In genomic region chr4:41716834-41717233, GRCm38 (mm10) we compare ENCODE assay signal across 30 mouse cellular contexts. TPM values are rescaled to one million over a fixed set of nuclear protein-coding genes. Genes with fewer than 3 reads are reported as not detected.
A peak's percentile ranks its signal among the peaks of the same experiment; 100 is the strongest.
DNase-seq lines count a peak whose midpoint lies in the region; ATAC-seq lines count a peak whose summit lies in the region.
"Had no signal": no experiment of that assay in that cellular context is flagged by ENCODE, and none has a peak within 500 bp of the region (broad histone marks: within the 10 kb centered on the region; RNA-seq: fewer than 3 reads in every experiment).

No protein-coding gene starts in this region.

- no peak overlapping the region for H3K4me2 ChIP-seq in neural tube, embryonic 13.5 days
- no peak overlapping the region for H3K4me2 ChIP-seq in neural tube, embryonic 15.5 days
- no peak overlapping the region for H3K4me2 ChIP-seq in embryonic facial prominence, embryonic 12.5 days (replicated peaks)
- H3K4me2 ChIP-seq: heart, embryonic 15.5 days; hindbrain, embryonic 15.5 days; intestine, embryonic 15.5 days; liver, embryonic 11.5 days; lung, embryonic 15.5 days; midbrain, embryonic 15.5 days had no signal

- peaks cover 49% of the 10 kb centered on the region for H3K36me3 ChIP-seq in neural tube, embryonic 13.5 days
- H3K36me3 ChIP-seq in neural tube, embryonic 15.5 days = peaks cover 40% of the 10 kb centered on the region
- peaks cover 37% of the 10 kb centered on the region for H3K36me3 ChIP-seq in embryonic facial prominence, embryonic 12.5 days
- H3K36me3 ChIP-seq in limb, embryonic 10.5 days = peaks cover 47% of the 10 kb centered on the region

- no peaks in the 10 kb centered on the region for H3K27me3 ChIP-seq in neural tube, embryonic 13.5 days
- H3K27me3 ChIP-seq in neural tube, embryonic 15.5 days (replicated peaks) = no peaks in the 10 kb centered on the region
- no peaks in the 10 kb centered on the region for H3K27me3 ChIP-seq in embryonic facial prominence, embryonic 12.5 days
- 0 out of 2 replicates have a peak, but pooled peaks cover 5% of the 10 kb centered on the region for H3K27me3 ChIP-seq in limb, embryonic 10.5 days (ENCODE audit: low read depth, poor library complexity, severe bottlenecking)
- H3K27me3 ChIP-seq: heart, embryonic 15.5 days; hindbrain, embryonic 15.5 days; intestine, embryonic 15.5 days; lung, embryonic 15.5 days; midbrain, embryonic 15.5 days had no signal

- no peak overlapping the region for H3K4me3 ChIP-seq in neural tube, embryonic 13.5 days
- H3K4me3 ChIP-seq in neural tube, embryonic 15.5 days (replicated peaks) = no peak overlapping the region
- no peak overlapping the region for H3K4me3 ChIP-seq in embryonic facial prominence, embryonic 12.5 days
- H3K4me3 ChIP-seq in limb, embryonic 10.5 days = no peak overlapping the region
- H3K4me3 ChIP-seq: heart, embryonic 10.5 days; heart, embryonic 15.5 days; hindbrain, embryonic 15.5 days; intestine, embryonic 15.5 days; layer of hippocampus, adult 2 months; lung, embryonic 15.5 days; midbrain, embryonic 15.5 days had no signal

- no peak for DNase-seq in limb, embryonic 10.5 days (ENCODE audit: low spot score)
- DNase-seq in lung, postnatal 36 days = no peak
- DNase-seq in embryo, embryonic 11 days = no peak
- DNase-seq in frontal cortex, postnatal 36 days (ENCODE audit: low spot score in 2 of 2) = no peak
- DNase-seq: adrenal gland, adult 2 months; adrenal gland, postnatal 36 days; B cell, adult 2 months; cerebellum, adult 18-20 months; gastrocnemius, postnatal 25 days; heart, adult 11 months; heart, postnatal 36 days; kidney, adult 2 months; kidney, postnatal 36 days had no signal

- H3K4me1 ChIP-seq in neural tube, embryonic 13.5 days (replicated peaks) = peaks cover 43% of the 10 kb centered on the region
- H3K4me1 ChIP-seq in neural tube, embryonic 15.5 days = peaks cover 46% of the 10 kb centered on the region
- peaks cover 30% of the 10 kb centered on the region for H3K4me1 ChIP-seq in embryonic facial prominence, embryonic 12.5 days
- peaks cover 44% of the 10 kb centered on the region for H3K4me1 ChIP-seq in limb, embryonic 10.5 days

- H3K9me3 ChIP-seq in neural tube, embryonic 13.5 days = no peaks in the 10 kb centered on the region
- H3K9me3 ChIP-seq in neural tube, embryonic 15.5 days (replicated peaks) = no peaks in the 10 kb centered on the region
- no peaks in the 10 kb centered on the region for H3K9me3 ChIP-seq in embryonic facial prominence, embryonic 12.5 days
- H3K9me3 ChIP-seq in limb, embryonic 10.5 days (replicated peaks) = no peaks in the 10 kb centered on the region
- H3K9me3 ChIP-seq: heart, embryonic 10.5 days; heart, embryonic 15.5 days; hindbrain, embryonic 15.5 days; intestine, embryonic 15.5 days; lung, embryonic 15.5 days; midbrain, embryonic 15.5 days had no signal

- H3K27ac ChIP-seq in neural tube, embryonic 13.5 days (replicated peaks) = peak overlapping the region; percentile 65; the same call in 1 of the 2 replicates
- no peak overlapping the region for H3K27ac ChIP-seq in neural tube, embryonic 15.5 days (replicated peaks)
- H3K27ac ChIP-seq in embryonic facial prominence, embryonic 12.5 days = peak overlapping the region; percentile 71; the same call in 1 of the 2 replicates
- H3K27ac ChIP-seq in limb, embryonic 10.5 days = peak overlapping the region; percentile 7
- H3K27ac ChIP-seq: heart, embryonic 10.5 days; heart, embryonic 15.5 days; hindbrain, embryonic 15.5 days; intestine, embryonic 15.5 days; layer of hippocampus, adult 2 months; lung, embryonic 15.5 days; midbrain, embryonic 15.5 days had no signal

- no peak for ATAC-seq in neural tube, embryonic 13.5 days (ENCODE audit: low read depth)
- no peak for ATAC-seq in neural tube, embryonic 15.5 days (ENCODE audit: low FRiP score)
- ATAC-seq in embryonic facial prominence, embryonic 12.5 days (ENCODE audit: insufficient number of reproducible peaks, insufficient read depth, low FRiP score, low TSS enrichment) = peak; percentile 2; the same call in 1 of the 2 replicates
- ATAC-seq: activated CD4-positive, CD25-positive, alpha-beta regulatory T cell, adult 4 months; forebrain, embryonic 14.5 days; intestine, embryonic 15.5 days; midbrain, embryonic 15.5 days had no signal

- 68% methylated on average over 6 of the region's 6 CpGs for WGBS in neural tube, embryonic 13.5 days
- WGBS in neural tube, embryonic 15.5 days = 72% methylated on average over 6 of the region's 6 CpGs
- 30% methylated on average over 6 of the region's 6 CpGs for WGBS in embryonic facial prominence, embryonic 12.5 days
- 31% methylated on average over 6 of the region's 6 CpGs for WGBS in limb, embryonic 10.5 days

- peak overlapping the region; percentile 41; the same call in 1 of the 2 replicates for H3K9ac ChIP-seq in neural tube, embryonic 13.5 days
- H3K9ac ChIP-seq in neural tube, embryonic 15.5 days (replicated peaks) = no peak overlapping the region
- H3K9ac ChIP-seq in embryonic facial prominence, embryonic 12.5 days = peak overlapping the region; percentile 6; the same call in 1 of the 2 replicates
- H3K9ac ChIP-seq: heart, embryonic 15.5 days; hindbrain, embryonic 15.5 days; intestine, embryonic 15.5 days; lung, embryonic 15.5 days; midbrain, embryonic 15.5 days had no signal

RNA-seq across cellular contexts. Expression of gene Rpp25l, which starts 3.5 kb away (rescaled TPM):
- 62.6 and 63.4 TPM in 2 replicates for polyA plus RNA-seq in neural tube, embryonic 13.5 days (2015; fragmentation: Nextera tagmentation; extraction: Ambion mirVana)
- polyA plus RNA-seq in neural tube, embryonic 15.5 days (2015; fragmentation: Nextera tagmentation; extraction: Ambion mirVana) = 59.3 and 61.1 TPM in 2 replicates
- 84.9 and 87.8 TPM in 2 replicates for polyA plus RNA-seq in embryonic facial prominence, embryonic 12.5 days (2016; fragmentation: Nextera tagmentation; extraction: Ambion mirVana)
- 93.6 and 101 TPM in 2 replicates for polyA plus RNA-seq in limb, embryonic 10.5 days (2016; fragmentation: Nextera tagmentation; extraction: Ambion mirVana)

RNA-seq across cellular contexts. Expression of gene Dctn3, which starts 6.1 kb away (rescaled TPM):
- polyA plus RNA-seq in neural tube, embryonic 13.5 days (2015; fragmentation: Nextera tagmentation; extraction: Ambion mirVana) = 278 and 317 TPM in 2 replicates
- 271 and 320 TPM in 2 replicates for polyA plus RNA-seq in neural tube, embryonic 15.5 days (2015; fragmentation: Nextera tagmentation; extraction: Ambion mirVana)
- 117 and 122 TPM in 2 replicates for polyA plus RNA-seq in embryonic facial prominence, embryonic 12.5 days (2016; fragmentation: Nextera tagmentation; extraction: Ambion mirVana)
- polyA plus RNA-seq in limb, embryonic 10.5 days (2016; fragmentation: Nextera tagmentation; extraction: Ambion mirVana) = 118 and 123 TPM in 2 replicates

RNA-seq across cellular contexts. Expression of gene Arid3c, which starts 14.1 kb away (rescaled TPM):
- polyA plus RNA-seq in neural tube, embryonic 13.5 days (2015; fragmentation: Nextera tagmentation; extraction: Ambion mirVana) = 1.6 and 2.2 TPM in 2 replicates
- polyA plus RNA-seq in neural tube, embryonic 15.5 days (2015; fragmentation: Nextera tagmentation; extraction: Ambion mirVana) = 1.1 and 1.6 TPM in 2 replicates
- 0.18 TPM in 1 of 2 replicates, not detected in the other for polyA plus RNA-seq in embryonic facial prominence, embryonic 12.5 days (2016; fragmentation: Nextera tagmentation; extraction: Ambion mirVana)
- not detected in 2 replicates for polyA plus RNA-seq in limb, embryonic 10.5 days (2016; fragmentation: Nextera tagmentation; extraction: Ambion mirVana)
- polyA plus RNA-seq: activated CD4-positive, CD25-positive, alpha-beta regulatory T cell, adult 4 months; adrenal gland, adult 2 months; heart, embryonic 10.5 days; heart, embryonic 15.5 days; intestine, embryonic 15.5 days; kidney, adult 2 months; kidney, embryonic 16.5 days; liver, embryonic 11.5 days; liver, embryonic 16.5 days; lung, embryonic 15.5 days; stomach, embryonic 14.5 days; thymus, postnatal 0 days had no signal

RNA-seq across cellular contexts. Expression of gene Il11ra1, which starts 17.0 kb away (rescaled TPM):
- polyA plus RNA-seq in neural tube, embryonic 13.5 days (2015; fragmentation: Nextera tagmentation; extraction: Ambion mirVana) = 53.6 and 60.2 TPM in 2 replicates
- polyA plus RNA-seq in neural tube, embryonic 15.5 days (2015; fragmentation: Nextera tagmentation; extraction: Ambion mirVana) = 52.6 and 56.6 TPM in 2 replicates
- 337 and 358 TPM in 2 replicates for polyA plus RNA-seq in embryonic facial prominence, embryonic 12.5 days (2016; fragmentation: Nextera tagmentation; extraction: Ambion mirVana)
- polyA plus RNA-seq in limb, embryonic 10.5 days (2016; fragmentation: Nextera tagmentation; extraction: Ambion mirVana) = 202 and 253 TPM in 2 replicates

RNA-seq across cellular contexts. Expression of gene Cntfr, which starts 19.9 kb away (rescaled TPM):
- polyA plus RNA-seq in neural tube, embryonic 13.5 days (2015; fragmentation: Nextera tagmentation; extraction: Ambion mirVana) = 28.9 and 29.7 TPM in 2 replicates
- 23.1 and 27.2 TPM in 2 replicates for polyA plus RNA-seq in neural tube, embryonic 15.5 days (2015; fragmentation: Nextera tagmentation; extraction: Ambion mirVana)
- polyA plus RNA-seq in embryonic facial prominence, embryonic 12.5 days (2016; fragmentation: Nextera tagmentation; extraction: Ambion mirVana) = 13.6 and 14.9 TPM in 2 replicates
- polyA plus RNA-seq in limb, embryonic 10.5 days (2016; fragmentation: Nextera tagmentation; extraction: Ambion mirVana) = 6.1 and 7.8 TPM in 2 replicates
- polyA plus RNA-seq: activated CD4-positive, CD25-positive, alpha-beta regulatory T cell, adult 4 months had no signal
